Mouse (Mus musculus): ENCODE measurements around the gene Prkar2b.
A peak's percentile ranks its signal among the peaks of the same experiment; 100 is the strongest.
"Not testable (repeated sequence)": the region's sequence is repeated elsewhere in the genome, so short reads cannot be mapped to it uniquely, and the experiment has no call there.

Prkar2b gene

GRCm38 (mm10) chr12:32059707-32060106, 1.4 kb downstream of the Prkar2b start:
- no peak for DNase-seq (ENCODE audit: low spot score)

- no peak for DNase-seq (ENCODE audit: low spot score)
Observed at GRCm38 (mm10) chr12:32059135-32059534, 2.0 kb downstream of the Prkar2b start.

DNA sequence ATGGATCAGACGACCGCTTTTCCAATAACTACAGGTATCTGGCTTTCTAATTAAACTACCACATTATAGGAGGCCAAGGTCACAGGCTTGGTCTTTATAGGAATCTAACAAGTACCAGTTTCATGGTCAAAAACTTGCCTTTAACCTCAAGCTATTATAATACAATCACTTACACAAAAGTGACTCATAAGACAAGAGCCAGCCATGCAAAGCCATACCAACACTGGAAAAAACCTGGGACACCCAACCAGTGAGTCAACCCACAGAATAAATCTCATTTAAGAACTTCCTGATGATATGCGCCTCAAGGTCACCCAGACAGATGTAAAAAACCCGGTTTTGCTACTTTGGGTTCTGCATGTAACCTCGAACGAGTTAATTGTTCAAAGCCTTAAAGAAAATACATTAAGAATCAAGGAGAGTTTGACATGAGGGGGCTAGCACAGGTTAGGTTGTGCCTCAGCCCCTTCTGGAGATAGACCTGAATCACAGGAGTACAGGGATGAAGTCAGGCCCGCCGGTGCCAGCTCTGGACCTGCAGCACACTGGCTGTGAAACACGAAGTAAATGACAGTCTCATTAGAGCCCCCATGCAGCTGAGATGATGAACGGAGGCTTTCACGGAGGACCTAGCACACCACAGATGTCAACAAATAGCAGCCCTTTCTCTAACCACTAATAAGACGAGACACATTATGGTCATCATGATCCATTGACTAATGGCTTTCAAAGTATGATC, 3.5 kb downstream of the Prkar2b start:
- no peak for DNase-seq (ENCODE audit: low spot score)

DNA sequence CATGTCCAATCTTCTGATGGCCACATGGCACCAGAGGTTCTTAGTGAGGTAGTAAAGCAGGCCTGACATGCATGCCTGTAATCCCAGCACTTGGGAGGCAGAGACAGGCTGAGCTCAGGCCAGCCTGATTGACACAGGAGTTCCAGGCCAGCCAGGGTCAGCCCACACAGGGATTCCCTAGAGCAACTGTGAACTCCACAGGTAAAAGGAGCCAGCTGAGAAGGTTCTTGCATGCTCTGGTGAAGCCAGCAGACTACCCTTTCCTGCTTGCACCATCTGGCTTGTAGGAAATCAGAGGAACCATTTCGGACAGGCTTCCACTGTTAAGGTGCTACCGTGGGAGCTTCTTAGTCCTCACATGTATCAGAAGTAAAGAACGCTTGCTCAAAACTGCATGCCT, 5.3 kb downstream of the Prkar2b start:
- DNase-seq (ENCODE audit: low spot score) = no peak

- peak; percentile 11 for DNase-seq (ENCODE audit: low spot score)
Observed at GRCm38 (mm10) chr12:32054476-32055166, 6.5 kb downstream of the Prkar2b start.

DNA sequence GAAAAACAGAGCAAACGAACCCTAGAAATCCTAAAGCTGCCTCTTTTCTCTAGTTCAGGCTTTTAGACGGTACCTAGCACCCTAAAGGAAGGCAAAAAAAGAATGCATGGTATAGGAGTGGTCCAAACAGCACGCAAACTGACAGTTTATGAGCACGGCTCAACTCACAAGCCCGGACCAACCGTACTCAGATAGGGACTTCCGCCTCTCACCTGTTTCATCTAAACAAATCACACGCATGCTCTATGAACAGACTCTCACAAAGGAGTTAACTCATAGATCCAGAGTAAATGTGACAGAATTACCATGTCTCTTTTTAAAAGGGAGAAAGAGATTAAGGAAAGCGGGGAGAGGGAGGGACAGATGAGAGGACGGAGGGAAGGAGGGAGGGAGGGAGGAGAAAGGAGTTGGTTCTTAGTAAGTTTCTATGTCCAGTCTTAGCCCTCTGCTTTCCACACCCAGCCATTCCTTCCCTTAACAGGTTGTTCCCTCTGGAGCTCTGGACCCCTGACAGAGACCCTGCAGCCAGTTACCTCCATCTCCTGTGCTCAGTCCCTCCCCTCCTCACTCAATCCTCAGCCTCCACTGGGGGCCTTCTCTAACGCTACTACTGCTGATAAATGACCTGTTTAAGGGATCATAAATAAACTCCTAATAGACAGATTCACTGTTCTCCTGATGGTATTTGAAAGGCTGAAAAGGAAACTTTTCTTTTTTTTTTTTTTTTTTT, 7.3 kb downstream of the Prkar2b start:
- DNase-seq (ENCODE audit: low spot score) = no peak

- no peak for DNase-seq (ENCODE audit: low spot score)
Observed at GRCm38 (mm10) chr12:32052882-32053281, 8.2 kb downstream of the Prkar2b start.

DNA sequence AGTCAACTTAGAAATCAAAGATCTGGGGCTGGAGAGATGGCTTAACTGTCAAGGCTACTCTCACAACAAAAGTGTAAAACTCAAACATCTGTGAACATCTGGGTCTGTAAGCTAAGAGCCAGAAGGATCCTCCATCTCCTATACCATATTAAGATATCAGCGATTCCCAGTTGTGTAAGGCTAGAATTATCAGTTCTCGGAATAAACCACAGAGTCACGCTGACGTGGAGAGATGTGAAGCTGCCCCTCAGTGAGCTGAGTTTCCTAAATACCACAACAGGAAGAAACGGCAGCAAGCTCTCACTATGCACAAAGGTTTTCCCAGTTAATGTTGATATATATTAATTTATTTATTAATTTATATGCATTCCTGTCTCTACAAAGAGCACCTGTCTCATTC, 10.9 kb downstream of the Prkar2b start:
- DNase-seq (ENCODE audit: low spot score) = peak; percentile 14

- DNase-seq (ENCODE audit: low spot score) = no peak
Observed at GRCm38 (mm10) chr12:32045566-32046330, 15.3 kb downstream of the Prkar2b start.

- DNase-seq (ENCODE audit: low spot score) = no peak
Observed at GRCm38 (mm10) chr12:32044487-32045134, 16.5 kb downstream of the Prkar2b start.

- no peak for DNase-seq (ENCODE audit: low spot score)
Observed at GRCm38 (mm10) chr12:32033536-32033935, 27.6 kb downstream of the Prkar2b start.

DNA sequence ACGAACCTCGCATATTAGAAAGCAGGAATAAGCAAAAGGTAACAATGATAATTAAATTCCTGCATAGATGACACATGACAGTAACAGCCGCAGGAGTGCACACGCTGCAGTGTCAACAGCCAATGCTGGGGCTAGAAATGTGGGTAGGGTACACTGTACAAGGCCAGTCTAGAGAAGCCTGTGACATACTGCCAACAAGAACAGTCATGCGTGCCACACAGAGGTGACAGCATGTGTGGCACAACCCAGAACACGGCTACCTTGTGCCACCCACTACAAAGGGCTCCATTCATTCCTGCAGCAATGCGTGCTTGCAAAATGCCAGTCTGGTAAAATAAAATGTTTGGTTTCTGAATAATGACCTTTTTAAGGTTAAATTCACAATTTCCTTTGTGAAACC, 28.2 kb downstream of the Prkar2b start:
- DNase-seq (ENCODE audit: low spot score) = no peak

DNA sequence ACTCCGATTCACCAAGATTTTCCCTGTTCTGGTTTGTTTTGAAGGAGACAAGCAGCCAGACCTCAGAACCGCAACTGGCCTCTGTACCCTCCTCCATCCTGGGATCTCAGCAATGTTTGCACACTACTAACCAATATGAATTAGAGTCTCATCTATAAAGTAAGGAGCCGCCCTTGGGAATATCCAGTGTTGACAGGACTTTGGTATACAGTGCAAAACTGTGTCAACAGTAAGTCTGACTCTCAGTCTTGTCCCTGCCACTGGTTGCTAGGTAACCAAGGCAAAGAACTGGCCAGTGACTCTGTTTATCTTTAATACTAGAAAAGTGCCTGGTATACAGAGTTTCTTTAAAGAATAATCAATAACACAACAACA, 42.7 kb downstream of the Prkar2b start:
- DNase-seq (ENCODE audit: low spot score) = peak; percentile 11

DNA sequence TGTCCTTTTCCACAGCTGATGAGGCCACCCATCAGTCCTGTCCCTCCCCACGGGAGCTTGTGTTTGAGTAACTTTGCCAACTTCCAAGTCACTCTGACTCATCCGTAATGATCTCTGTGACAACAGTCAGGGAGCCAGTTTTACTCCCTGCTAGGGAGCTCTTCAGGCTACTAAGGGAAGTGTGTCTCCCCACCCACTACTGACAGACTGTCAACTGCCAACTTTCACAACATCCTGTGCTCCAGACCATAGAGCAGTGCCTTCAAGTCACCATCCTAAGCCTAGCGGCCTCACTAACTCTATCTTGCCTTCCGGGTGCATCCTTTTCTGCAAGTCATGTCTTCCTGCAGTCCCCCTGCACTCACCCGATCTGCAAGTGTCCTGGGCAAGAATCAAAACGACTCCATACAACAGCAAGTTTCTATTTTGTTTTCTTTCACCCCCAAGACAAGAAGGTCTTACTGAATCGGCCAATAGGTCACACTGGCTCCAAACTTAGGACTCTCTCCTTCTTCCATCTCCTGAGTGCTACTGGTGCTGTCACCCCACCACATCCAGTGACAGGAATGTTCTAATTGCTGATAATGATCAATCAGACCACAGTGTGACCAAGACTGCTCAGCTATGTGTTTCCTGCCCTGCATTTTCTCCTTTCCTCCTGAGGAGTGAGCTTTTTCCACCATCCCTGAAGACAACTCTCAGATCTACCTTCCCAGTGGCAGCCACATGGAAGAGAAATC, 43.3 kb downstream of the Prkar2b start:
- DNase-seq (ENCODE audit: low spot score) = no peak

GRCm38 (mm10) chr12:32016472-32016871, 44.6 kb downstream of the Prkar2b start:
- DNase-seq (ENCODE audit: low spot score) = no peak

GRCm38 (mm10) chr12:32015268-32015769, 45.8 kb downstream of the Prkar2b start:
- no peak for DNase-seq (ENCODE audit: low spot score)

DNA sequence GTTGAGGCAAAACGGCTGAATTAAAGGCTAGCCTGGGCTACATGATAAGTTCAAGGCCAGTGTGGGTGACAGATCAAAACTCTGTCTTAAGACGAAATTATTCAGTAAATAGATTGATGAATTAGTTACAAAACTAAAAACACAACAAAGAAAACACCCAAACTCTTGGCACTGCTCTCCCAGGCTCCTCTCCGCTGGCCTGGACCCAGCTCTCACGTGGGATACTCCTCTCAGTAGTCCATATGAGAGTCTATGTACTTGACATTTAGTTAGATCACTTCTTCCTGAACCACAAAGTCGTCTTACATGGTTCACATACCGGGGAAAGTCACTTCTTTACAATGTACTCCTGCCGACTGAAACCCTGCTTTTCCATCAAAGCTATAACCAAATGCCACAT, 46.3 kb downstream of the Prkar2b start:
- DNase-seq (ENCODE audit: low spot score) = no peak

DNA sequence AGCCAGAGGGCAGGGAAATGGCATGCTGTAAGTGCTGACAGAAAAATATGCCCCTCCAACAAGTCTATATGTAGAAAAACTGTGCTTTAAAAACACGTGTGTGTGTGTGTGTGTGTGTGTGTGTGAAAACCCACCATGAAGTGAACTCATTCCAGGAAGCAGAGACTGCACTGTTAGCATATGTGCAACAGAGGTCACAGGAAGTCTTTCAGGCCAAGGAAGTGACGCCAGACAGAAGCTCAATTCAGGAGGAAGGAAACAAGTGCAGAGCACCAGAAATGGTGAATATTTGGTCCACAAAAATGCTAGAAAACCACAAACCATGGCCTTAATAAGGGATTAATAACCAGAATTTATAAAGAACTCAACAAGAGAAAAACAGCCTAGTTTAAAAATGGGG, 48.9 kb downstream of the Prkar2b start:
- DNase-seq (ENCODE audit: low spot score) = no peak

DNA sequence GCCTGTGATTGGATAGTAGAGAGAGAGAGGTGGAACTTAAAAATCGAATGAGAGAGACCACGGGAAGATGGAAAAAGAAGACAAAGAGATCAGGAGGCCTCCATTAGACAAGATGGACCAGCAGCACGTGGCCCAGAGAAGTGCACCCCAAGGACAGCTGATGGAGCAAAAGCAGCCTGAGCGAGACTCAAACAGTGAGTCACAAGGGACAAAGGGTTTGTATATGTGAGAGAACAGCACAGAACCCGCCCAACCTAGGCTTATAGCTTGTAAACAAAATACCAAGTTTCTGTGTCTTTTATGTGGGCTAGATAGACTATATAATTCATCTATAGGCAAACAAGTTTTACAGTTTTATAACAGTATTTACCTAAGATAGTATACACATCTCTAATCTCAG, 50.0 kb downstream of the Prkar2b start:
- no peak for DNase-seq (ENCODE audit: low spot score)

GRCm38 (mm10) chr12:32009985-32010369, 51.1 kb downstream of the Prkar2b start:
- not testable (repeated sequence) for DNase-seq (ENCODE audit: low spot score)
